Mouse (Mus musculus) heart, embryonic 16.5 days (tissue): ENCODE results near the gene Hk1. TPM values are rescaled to one million over a fixed set of nuclear protein-coding genes. Genes with fewer than 3 reads are reported as not detected.

Experiments
- ATAC-seq: fragments of 200-750 bp; cut with Nextera tagmentation; replicated peaks from 2 replicates; pipeline ENCODE4 v1.8.0; 2017; ENCODE audit warnings: moderate number of reproducible peaks; ENCODE audit not compliant: insufficient read depth, low FRiP score; ENCODE audit errors: extremely low read depth
- H3K27ac ChIP-seq: fragments of 300-500 bp; sonication (generic); 2 replicates; pipeline ENCODE4 v1.5.1; 2014; ENCODE audit warnings: mild to moderate bottlenecking, low read length, control low read depth, moderate library complexity
- H3K27me3 ChIP-seq: fragments of 300-500 bp; sonication (generic); 2 replicates; pipeline ENCODE4 v1.6.1; 2014; ENCODE audit warnings: low read length, mixed read lengths; ENCODE audit not compliant: control insufficient read depth, insufficient read depth
- H3K36me3 ChIP-seq: fragments of 300-500 bp; sonication (generic); 2 replicates; pipeline ENCODE4 v1.6.1; 2014; ENCODE audit not compliant: control insufficient read depth, insufficient read depth
- H3K4me1 ChIP-seq: fragments of 300-500 bp; sonication (generic); 2 replicates; pipeline ENCODE4 v1.6.1; 2014; ENCODE audit warnings: low read length, mixed read lengths; ENCODE audit not compliant: control insufficient read depth, insufficient read depth
- H3K4me2 ChIP-seq: fragments of 300-500 bp; sonication (generic); 2 replicates; pipeline ENCODE4 v1.6.1; 2014; ENCODE audit warnings: low read depth, mild to moderate bottlenecking, control low read depth, low read length
- H3K4me3 ChIP-seq: fragments of 300-500 bp; sonication (generic); 2 replicates; pipeline ENCODE4 v1.5.1; 2014; ENCODE audit warnings: mild to moderate bottlenecking, control low read depth, low read length
- H3K9ac ChIP-seq: fragments of 300-500 bp; sonication (generic); 2 replicates; pipeline ENCODE4 v1.6.1; 2014; ENCODE audit warnings: low read length, control low read depth
- H3K9me3 ChIP-seq: fragments of 300-500 bp; sonication (generic); replicated peaks from 2 replicates; pipeline ENCODE4 v1.6.1; 2016; ENCODE audit warnings: low read length; ENCODE audit not compliant: control insufficient read depth
- WGBS: fragments of 180-500 bp; shearing (Covaris S2); extraction: QIAGEN DNeasy Blood & Tissue Kit; methylation state at CpG from one replicate; pipeline ENCODE4 v1.1.7; 2014; 5-methylcytosine and 5-hydroxymethylcytosine counted together
- polyA plus RNA-seq: library from polyadenylated mRNA; unstranded; fragments of >200 nt; fragmentation: Nextera tagmentation; extraction: Ambion mirVana; gene quantifications from 2 replicates; pipeline ENCODE4 v1.2.1, GENCODE M21; 2015

The Hk1 gene
- polyA plus RNA-seq, 1 experiment from 2014 or later = 232 TPM

- Histone ChIP-seq H3K27me3 (0 out of 2 replicates have a peak, but pooled peaks cover 4% of the 10 kb centered on the region), H3K4me3 (no peak overlapping the region), H3K9ac (no peak overlapping the region), H3K36me3 (no peaks in the 10 kb centered on the region), H3K9me3 (no peaks in the 10 kb centered on the region), H3K4me2 (no peak overlapping the region), H3K27ac (0 out of 2 replicates have a peak overlapping the region, but pooled peaks have one; percentile 11), H3K4me1 (0 out of 2 replicates have a peak, but pooled peaks cover 4% of the 10 kb centered on the region)
- ATAC-seq = no peak
- 6% methylated on average over 8 of the region's 8 CpGs for WGBS
Observed at GRCm38 (mm10) chr10:62412906-62413605, 33.3 kb upstream of the Hk1 start.

GRCm38 (mm10) chr10:62411431-62412410, 32.0 kb upstream of the Hk1 start:
- 65% methylated on average over 19 of the region's 19 CpGs for WGBS
- no peak for ATAC-seq
- no peaks in the 10 kb centered on the region for H3K9me3 ChIP-seq
- H3K27me3 ChIP-seq = 0 out of 2 replicates have a peak, but pooled peaks cover 4% of the 10 kb centered on the region
- no peak overlapping the region for H3K9ac ChIP-seq
- H3K4me1 ChIP-seq = 0 out of 2 replicates have a peak, but pooled peaks cover 4% of the 10 kb centered on the region
- H3K27ac ChIP-seq = no peak overlapping the region
- H3K4me3 ChIP-seq = no peak overlapping the region
- no peak overlapping the region for H3K4me2 ChIP-seq
- no peaks in the 10 kb centered on the region for H3K36me3 ChIP-seq

- H3K9ac ChIP-seq = no peak overlapping the region
- H3K36me3 ChIP-seq = no peaks in the 10 kb centered on the region
- WGBS = 10% methylated on average over 5 of the region's 5 CpGs
- H3K4me1 ChIP-seq = 0 out of 2 replicates have a peak, but pooled peaks cover 4% of the 10 kb centered on the region
- no peak overlapping the region for H3K4me3 ChIP-seq
- H3K27me3 ChIP-seq = 0 out of 2 replicates have a peak, but pooled peaks cover 4% of the 10 kb centered on the region
- no peaks in the 10 kb centered on the region for H3K9me3 ChIP-seq
- no peak overlapping the region for H3K4me2 ChIP-seq
- ATAC-seq = no peak
- H3K27ac ChIP-seq = no peak overlapping the region
Observed at GRCm38 (mm10) chr10:62410943-62411342, 31.2 kb upstream of the Hk1 start.

GRCm38 (mm10) chr10:62404901-62405300, 25.2 kb upstream of the Hk1 start:
- Histone ChIP-seq H3K4me1 (0 out of 2 replicates have a peak, but pooled peaks cover 3% of the 10 kb centered on the region), H3K36me3 (no peaks in the 10 kb centered on the region), H3K27ac (no peak overlapping the region), H3K9ac (no peak overlapping the region), H3K9me3 (no peaks in the 10 kb centered on the region), H3K4me2 (peak overlapping the region; percentile 30), H3K27me3 (peaks cover 6% of the 10 kb centered on the region; the same call in 1 of the 2 replicates), H3K4me3 (0 out of 2 replicates have a peak overlapping the region, but pooled peaks have one; percentile 12)
- ATAC-seq = no peak
- WGBS = 53% methylated on average over 14 of the region's 14 CpGs

- Histone ChIP-seq H3K27me3 (peaks cover 2% of the 10 kb centered on the region; the same call in 1 of the 2 replicates), H3K4me1 (0 out of 2 replicates have a peak, but pooled peaks cover 3% of the 10 kb centered on the region), H3K36me3 (no peaks in the 10 kb centered on the region), H3K9me3 (no peaks in the 10 kb centered on the region), H3K9ac (no peak overlapping the region), H3K27ac (no peak overlapping the region), H3K4me2 (no peak overlapping the region), H3K4me3 (no peak overlapping the region)
- ATAC-seq = no peak
- WGBS = 73% methylated on average over 19 of the region's 19 CpGs
Observed at GRCm38 (mm10) chr10:62401641-62402111, 22.0 kb upstream of the Hk1 start.

- no peaks in the 10 kb centered on the region for H3K36me3 ChIP-seq
- no peak for ATAC-seq
Observed at GRCm38 (mm10) chr10:62383011-62383410, 3.3 kb upstream of the Hk1 start.

GRCm38 (mm10) chr10:62380936-62381335, 1.2 kb upstream of the Hk1 start:
- Histone ChIP-seq H3K4me2 (no peak overlapping the region), H3K4me3 (no peak overlapping the region), H3K27ac (no peak overlapping the region), H3K9me3 (no peaks in the 10 kb centered on the region), H3K36me3 (no peaks in the 10 kb centered on the region), H3K27me3 (no peaks in the 10 kb centered on the region), H3K4me1 (no peaks in the 10 kb centered on the region), H3K9ac (no peak overlapping the region)
- ATAC-seq = no peak

More at GRCm38 (mm10) chr10:62383011-62383410, 3.3 kb upstream of the Hk1 start:
- Histone ChIP-seq H3K4me3 (no peak overlapping the region), H3K27ac (no peak overlapping the region), H3K9me3 (no peaks in the 10 kb centered on the region), H3K27me3 (no peaks in the 10 kb centered on the region), H3K4me1 (no peaks in the 10 kb centered on the region), H3K4me2 (no peak overlapping the region), H3K9ac (no peak overlapping the region)
- WGBS = 64% methylated on average over 3 of the region's 3 CpGs

GRCm38 (mm10) chr10:62358827-62359226, 20.9 kb downstream of the Hk1 start:
- no peaks in the 10 kb centered on the region for H3K9me3 ChIP-seq
- 85% methylated on average over 7 of the region's 7 CpGs for WGBS
- no peak overlapping the region for H3K9ac ChIP-seq
- ATAC-seq = no peak
- H3K27me3 ChIP-seq = no peaks in the 10 kb centered on the region
- no peak overlapping the region for H3K27ac ChIP-seq
- H3K4me2 ChIP-seq = no peak overlapping the region
- H3K36me3 ChIP-seq = no peaks in the 10 kb centered on the region
- H3K4me1 ChIP-seq = no peaks in the 10 kb centered on the region
- H3K4me3 ChIP-seq = no peak overlapping the region
